Mouse (Mus musculus): Measurements from ENCODE around the gene Cmtm4.
A peak's percentile ranks its signal among the peaks of the same experiment; 100 is the strongest.

DNA sequence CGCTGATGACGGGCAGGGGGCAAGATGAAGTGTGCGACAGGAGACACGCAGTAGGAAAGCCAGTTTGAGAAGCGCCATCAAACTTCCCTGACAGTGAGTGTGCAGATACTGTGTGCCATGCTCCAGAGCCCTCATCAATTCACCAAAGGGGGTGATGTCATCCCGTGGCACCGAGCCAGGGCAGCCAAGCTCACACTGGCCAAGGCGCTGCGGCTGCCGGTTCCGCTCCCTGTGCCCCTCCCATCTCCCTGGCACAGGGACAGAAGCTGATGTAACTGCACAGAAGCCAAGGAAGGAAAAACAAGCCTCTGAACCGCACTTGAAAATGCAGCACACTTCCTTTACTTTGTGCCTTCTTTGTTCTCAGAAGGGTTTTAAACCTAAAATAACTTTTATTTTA lies 40.4 kb upstream of the Cmtm4 start:
- TF ChIP-seq E2F4 (IDR thresholded peaks at IDR 0.05; ENCODE audit: borderline replicate concordance, low read depth, low read length), result no peak
- 0 out of 2 replicates have a peak, but pooled peaks have one; percentile 18 for TF ChIP-seq TBP (IDR thresholded peaks at IDR 0.05; ENCODE audit: low read depth, low read length)
- peak; percentile 70; the same call in 1 of the 2 replicates for TF ChIP-seq JUND (IDR thresholded peaks at IDR 0.05; ENCODE audit: low read depth, low read length)
- TF ChIP-seq HCFC1 (IDR thresholded peaks at IDR 0.05; ENCODE audit: low read depth, low read length), result 0 out of 2 replicates have a peak, but pooled peaks have one; percentile 27
- TF ChIP-seq USF1 (IDR thresholded peaks at IDR 0.05; ENCODE audit: low read depth, low read length), result no peak
- no peak for TF ChIP-seq CTCF (IDR thresholded peaks at IDR 0.05 in 2 of 3, conservative IDR thresholded peaks at IDR 0.05 in 1 of 3; ENCODE audit: control insufficient read depth in 1 of 3, insufficient read depth in 1 of 3, low read depth in 2 of 3, low read length in 3 of 3, poor library complexity in 1 of 3, severe bottlenecking in 1 of 3)
- TF ChIP-seq ELF1 (IDR thresholded peaks at IDR 0.05; ENCODE audit: low read depth, low read length), result peak; percentile 64; the same call in 1 of the 2 replicates
- TF ChIP-seq MAFK (IDR thresholded peaks at IDR 0.05; ENCODE audit: borderline replicate concordance, low read depth, low read length), result no peak
- TF ChIP-seq RAD21 (IDR thresholded peaks at IDR 0.05; ENCODE audit: low read depth, low read length), result no peak
